Mouse (Mus musculus) ES-Bruce4 (cell line): ENCODE measurements around the gene Mllt10. TPM values are rescaled to one million over a fixed set of nuclear protein-coding genes. Genes with fewer than 3 reads are reported as not detected.

Experiments used
- H3K27ac ChIP-seq: 2 replicates; pipeline ENCODE4 v1.5.1; 2012; ENCODE audit warnings: low read length, inconsistent platforms; ENCODE audit not compliant: insufficient read depth
- H3K27me3 ChIP-seq: 2 replicates; pipeline ENCODE4 v1.6.1; 2012; ENCODE audit warnings: mild to moderate bottlenecking, low read length, inconsistent platforms; ENCODE audit not compliant: control insufficient read depth, poor library complexity, insufficient read depth, severe bottlenecking
- H3K36me3 ChIP-seq: 2 replicates; pipeline ENCODE4 v1.6.1; 2012; ENCODE audit warnings: inconsistent platforms, mild to moderate bottlenecking, low read length, moderate library complexity; ENCODE audit not compliant: control insufficient read depth, poor library complexity, insufficient read depth, severe bottlenecking
- H3K4me1 ChIP-seq: one replicate; pipeline ENCODE4 v1.8.1; 2011; ENCODE audit warnings: low read length; ENCODE audit not compliant: control insufficient read depth, insufficient read depth
- H3K4me3 ChIP-seq: 2 replicates; pipeline ENCODE4 v1.5.1; 2011; ENCODE audit warnings: low read depth, mild to moderate bottlenecking, low read length
- H3K9ac ChIP-seq: 2 replicates; pipeline ENCODE4 v1.6.1; 2012; ENCODE audit warnings: low read depth, mild to moderate bottlenecking, inconsistent platforms; ENCODE audit not compliant: poor library complexity, severe bottlenecking
- H3K9me3 ChIP-seq: replicated peaks from 2 replicates; pipeline ENCODE4 v1.6.1; 2012; ENCODE audit warnings: mild to moderate bottlenecking, low read length, inconsistent platforms; ENCODE audit not compliant: control insufficient read depth, poor library complexity, insufficient read depth, severe bottlenecking
- CTCF ChIP-seq: IDR thresholded peaks from one replicate; pipeline ENCODE4 v1.8.1; 2011; ENCODE audit warnings: low read depth, low read length
- EP300 ChIP-seq: IDR thresholded peaks from 2 replicates; pipeline ENCODE4 v1.6.1; 2011; ENCODE audit warnings: low read depth, low read length; ENCODE audit not compliant: insufficient read depth
- POLR2A ChIP-seq: IDR thresholded peaks from one replicate; pipeline ENCODE4 v1.8.1; 2011; ENCODE audit warnings: low read length; ENCODE audit not compliant: insufficient read depth
- polyA plus RNA-seq: library from polyadenylated mRNA; stranded (reverse); fragments of >200 nt; gene quantifications from 2 replicates; pipeline ENCODE4 v1.2.4, GENCODE M21; 2011; ENCODE audit warnings: low read depth; ENCODE audit not compliant: missing spikeins, insufficient read depth, insufficient read length

The Mllt10 gene
- polyA plus RNA-seq, 1 experiment = 78.9 TPM

GRCm38 (mm10) chr2:18229279-18229678 lies 174.2 kb downstream of the Mllt10 start:
- no peak overlapping the region for H3K27ac ChIP-seq

GRCm38 (mm10) chr2:18231143-18231542 lies 176.1 kb downstream of the Mllt10 start:
- H3K27me3 ChIP-seq = no peaks in the 10 kb centered on the region
- peaks cover 2% of the 10 kb centered on the region for H3K4me1 ChIP-seq
- H3K4me3 ChIP-seq = no peak overlapping the region
- no peak overlapping the region for H3K27ac ChIP-seq
- H3K9me3 ChIP-seq = no peaks in the 10 kb centered on the region
- no peak for TF ChIP-seq CTCF
- no peak for TF ChIP-seq EP300
- no peak overlapping the region for H3K9ac ChIP-seq
- H3K36me3 ChIP-seq = no peaks in the 10 kb centered on the region

More at GRCm38 (mm10) chr2:18229279-18229678, 174.2 kb downstream of the Mllt10 start:
- H3K4me1 ChIP-seq = peaks cover 2% of the 10 kb centered on the region
- H3K27me3 ChIP-seq = no peaks in the 10 kb centered on the region
- no peak overlapping the region for H3K9ac ChIP-seq
- no peaks in the 10 kb centered on the region for H3K9me3 ChIP-seq
- H3K4me3 ChIP-seq = no peak overlapping the region
- H3K36me3 ChIP-seq = no peaks in the 10 kb centered on the region
- TF ChIP-seq CTCF = no peak
- no peak for TF ChIP-seq POLR2A
- TF ChIP-seq EP300 = no peak

GRCm38 (mm10) chr2:18232883-18233567 lies 178.0 kb downstream of the Mllt10 start:
- peaks cover 2% of the 10 kb centered on the region for H3K4me1 ChIP-seq
- H3K27me3 ChIP-seq = no peaks in the 10 kb centered on the region
- no peaks in the 10 kb centered on the region for H3K9me3 ChIP-seq
- TF ChIP-seq CTCF = no peak
- no peak for TF ChIP-seq POLR2A
- no peak for TF ChIP-seq EP300
- no peak overlapping the region for H3K4me3 ChIP-seq
- H3K36me3 ChIP-seq = no peaks in the 10 kb centered on the region
- no peak overlapping the region for H3K27ac ChIP-seq
- H3K9ac ChIP-seq = no peak overlapping the region

GRCm38 (mm10) chr2:18235524-18235923 lies 180.5 kb downstream of the Mllt10 start:
- peaks cover 2% of the 10 kb centered on the region for H3K4me1 ChIP-seq
- no peaks in the 10 kb centered on the region for H3K36me3 ChIP-seq
- H3K27ac ChIP-seq = no peak overlapping the region

GRCm38 (mm10) chr2:18249224-18249623 lies 194.2 kb downstream of the Mllt10 start:
- H3K27me3 ChIP-seq = no peaks in the 10 kb centered on the region
- H3K27ac ChIP-seq = no peak overlapping the region
- no peak for TF ChIP-seq POLR2A
- no peak for TF ChIP-seq CTCF
- no peak for TF ChIP-seq EP300
- H3K4me3 ChIP-seq = no peak overlapping the region
- no peaks in the 10 kb centered on the region for H3K4me1 ChIP-seq
- H3K36me3 ChIP-seq = no peaks in the 10 kb centered on the region
- H3K9me3 ChIP-seq = no peaks in the 10 kb centered on the region; the same call in 1 of the 2 replicates
- no peak overlapping the region for H3K9ac ChIP-seq

More at GRCm38 (mm10) chr2:18235524-18235923, 180.5 kb downstream of the Mllt10 start:
- no peak for TF ChIP-seq EP300
- no peak for TF ChIP-seq CTCF
- no peak for TF ChIP-seq POLR2A
- no peak overlapping the region for H3K9ac ChIP-seq
- no peaks in the 10 kb centered on the region for H3K27me3 ChIP-seq
- no peak overlapping the region for H3K4me3 ChIP-seq
- no peaks in the 10 kb centered on the region for H3K9me3 ChIP-seq

Other genes starting within 250 kb of the Mllt10 start
- not detected in 2 replicates for gene H2al2a, start 58.3 kb upstream of the Mllt10 start, polyA plus RNA-seq
- gene A930004D18Rik, start 17.5 kb upstream of the Mllt10 start, polyA plus RNA-seq = 0.31 and 0.67 TPM in 2 replicates
- 0.15 and 0.79 TPM in 2 replicates for gene Skida1, start 6.2 kb upstream of the Mllt10 start, polyA plus RNA-seq